Mouse (Mus musculus): ENCODE results near the gene Ndufb7.
A peak's percentile ranks its signal among the peaks of the same experiment; 100 is the strongest.

Gene Ndufb7

DNA sequence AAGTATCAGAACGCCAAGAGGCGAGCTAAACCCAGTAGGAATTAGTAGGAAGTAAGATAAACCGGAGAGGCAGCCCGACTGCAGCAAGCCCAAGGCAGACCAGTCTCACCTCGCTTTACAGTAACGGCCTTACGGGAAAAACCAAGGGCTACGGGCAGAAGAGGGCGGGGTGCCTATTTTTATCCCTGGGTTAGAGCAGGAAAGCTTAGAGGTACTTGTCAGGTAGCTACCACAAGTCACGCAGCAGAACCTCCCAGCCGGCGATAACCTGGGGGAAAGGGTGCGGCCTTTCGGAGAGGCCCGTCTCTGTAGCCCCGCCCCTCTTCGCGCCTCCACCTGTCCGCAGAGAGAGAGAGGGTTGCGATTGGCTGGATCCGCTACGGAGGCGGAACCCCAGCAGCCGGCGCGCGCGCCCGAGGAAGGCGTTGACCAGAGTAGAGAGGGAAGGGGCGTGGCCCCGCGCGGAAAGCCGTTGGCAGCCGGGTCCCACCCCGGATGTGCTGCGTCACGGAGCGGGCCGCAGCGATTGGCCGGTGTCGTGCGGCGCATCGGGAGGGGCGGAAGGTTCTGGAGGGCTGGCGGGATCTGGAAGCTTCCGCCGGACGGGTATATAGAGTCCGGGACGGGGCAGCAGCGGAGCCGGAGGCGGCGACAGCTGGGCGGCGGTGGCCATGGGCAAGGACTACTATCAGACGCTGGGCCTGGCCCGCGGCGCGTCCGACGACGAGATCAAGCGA is 41.4 kb downstream of the Ndufb7 start, which contains the start of the genes Tecr and Dnajb1:
TSS of gene Tecr (minus strand) at position 311 of the 737 bp plus-strand sequence.
TSS of gene Dnajb1 (plus strand) at position 533 of the 737 bp plus-strand sequence.
- peak; percentile 99 for DNase-seq (ENCODE audit: low spot score in 2 of 2)

DNA sequence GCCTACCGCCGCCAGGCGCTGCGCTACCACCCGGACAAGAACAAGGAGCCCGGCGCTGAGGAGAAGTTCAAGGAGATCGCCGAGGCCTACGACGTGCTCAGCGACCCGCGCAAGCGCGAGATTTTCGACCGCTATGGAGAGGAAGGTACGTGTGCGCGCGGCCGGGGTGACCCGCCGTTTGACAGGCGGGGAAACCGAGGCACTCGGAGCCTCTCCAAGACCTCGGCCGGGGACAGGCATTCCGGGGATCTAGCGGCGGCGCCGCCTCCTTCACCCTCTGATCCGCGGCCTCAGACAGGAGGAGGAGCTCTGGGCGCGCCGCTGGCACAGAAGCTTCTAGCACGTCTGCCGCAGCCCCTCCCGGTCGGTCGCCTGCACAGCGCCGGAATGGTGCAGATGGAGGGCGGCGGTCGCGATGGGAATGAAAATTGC is 41.9 kb downstream of the Ndufb7 start:
- DNase-seq (ENCODE audit: low spot score in 2 of 2), result peak; percentile 72 to 73

DNA sequence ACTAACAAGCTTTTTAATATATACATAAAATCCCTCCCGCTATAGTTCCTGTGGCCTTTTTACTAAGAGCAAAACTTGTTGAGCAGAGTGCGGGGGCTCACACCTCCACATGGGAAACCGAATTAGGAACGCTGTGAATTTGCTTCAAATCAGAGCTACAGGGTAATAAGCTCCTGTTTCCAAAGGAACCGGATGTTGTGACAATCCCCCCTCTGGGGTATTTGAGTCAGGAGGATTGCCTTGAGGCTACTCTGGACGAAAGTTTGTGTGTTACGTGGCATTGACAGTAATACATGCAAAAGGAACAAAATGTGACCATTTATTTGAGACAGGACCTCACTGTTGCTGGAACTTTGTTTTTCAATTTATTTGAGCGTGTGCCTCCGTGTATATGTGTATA is 42.6 kb downstream of the Ndufb7 start:
- DNase-seq (ENCODE audit: low spot score in 2 of 2), result no peak

DNA sequence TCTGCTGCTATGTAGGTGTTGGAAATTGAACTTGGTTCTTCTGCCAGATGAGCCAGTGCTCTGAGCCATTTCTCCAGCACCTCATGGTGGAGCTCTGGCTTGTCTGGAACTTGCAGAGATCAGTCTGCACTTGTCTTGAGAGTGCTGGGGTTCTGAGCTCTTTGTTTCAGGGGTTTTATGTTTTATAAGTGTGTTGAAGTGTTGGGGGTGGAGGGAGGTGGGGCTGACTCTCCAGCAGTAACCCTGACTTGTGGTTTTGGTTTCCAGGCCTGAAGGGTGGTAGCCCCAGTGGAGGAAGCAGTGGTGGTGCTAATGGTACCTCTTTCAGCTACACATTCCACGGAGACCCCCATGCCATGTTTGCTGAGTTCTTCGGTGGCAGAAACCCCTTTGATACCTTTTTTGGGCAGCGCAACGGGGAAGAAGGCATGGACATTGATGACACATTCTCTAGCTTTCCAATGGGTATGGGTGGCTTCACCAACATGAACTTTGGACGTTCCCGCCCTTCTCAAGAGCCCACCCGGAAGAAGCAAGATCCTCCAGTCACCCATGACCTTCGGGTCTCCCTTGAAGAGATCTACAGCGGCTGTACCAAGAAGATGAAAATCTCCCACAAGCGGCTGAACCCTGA is 43.2 kb downstream of the Ndufb7 start:
- no peak for DNase-seq (ENCODE audit: low spot score in 2 of 2)

DNA sequence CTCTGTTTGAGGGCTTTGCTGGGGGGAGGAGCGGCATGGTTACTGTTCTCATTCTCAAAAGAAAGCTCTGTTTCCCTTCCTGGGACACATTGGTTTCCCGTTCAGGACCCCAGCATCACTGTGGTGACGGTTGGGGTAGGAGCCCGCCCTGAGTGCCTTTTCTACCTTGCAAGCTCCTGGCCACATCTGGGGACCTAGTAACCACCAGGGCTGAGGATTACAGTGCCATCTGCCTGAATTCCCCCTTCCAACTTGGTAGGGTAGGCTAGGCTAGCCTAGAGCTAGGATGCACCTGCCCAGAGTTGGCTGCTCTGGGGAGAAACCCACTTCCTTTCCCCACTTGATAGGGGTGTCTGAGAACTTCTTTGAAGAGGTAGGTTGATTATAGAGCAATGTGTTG is 45.5 kb downstream of the Ndufb7 start:
- DNase-seq (ENCODE audit: low spot score in 2 of 2), result no peak

DNA sequence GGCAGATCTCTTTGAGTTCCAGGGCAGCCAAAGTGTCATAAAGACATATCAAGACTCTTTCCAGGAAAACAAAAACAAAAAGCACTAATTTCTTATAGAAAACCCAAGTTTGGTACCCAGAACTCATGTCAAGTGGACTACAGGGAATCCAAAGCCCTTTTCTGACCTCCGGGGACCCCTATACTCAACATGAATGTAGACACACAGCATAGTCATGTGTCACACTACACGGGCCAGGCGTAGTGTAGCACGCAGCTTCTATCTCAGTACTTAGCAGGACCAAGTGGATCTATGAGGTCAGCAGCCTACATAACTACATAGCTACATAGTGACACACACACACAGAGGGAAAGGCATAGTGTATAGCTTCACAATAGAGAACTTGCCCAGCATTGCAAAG is 47.2 kb downstream of the Ndufb7 start:
- no peak for DNase-seq (ENCODE audit: low spot score in 2 of 2)

DNA sequence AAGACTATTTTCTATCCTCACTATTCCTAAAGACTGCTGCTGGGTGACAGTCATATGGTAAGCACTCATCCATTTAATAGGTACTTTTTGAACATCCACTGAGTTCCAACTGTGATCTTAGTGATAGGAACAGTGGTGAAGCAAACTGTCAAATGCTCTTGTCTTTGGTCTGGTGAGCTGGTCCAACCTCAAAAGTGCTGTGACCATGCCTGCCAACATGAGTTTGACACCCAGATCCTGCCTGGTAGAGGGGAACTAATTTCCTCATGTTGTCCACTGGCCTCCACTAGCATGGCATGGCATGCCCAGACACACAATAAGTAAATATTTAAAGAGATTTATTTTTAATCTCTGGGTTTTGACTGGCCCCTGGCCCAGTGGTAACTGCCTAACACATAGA is 50.2 kb downstream of the Ndufb7 start:
- DNase-seq (ENCODE audit: low spot score in 2 of 2), result no peak

DNA sequence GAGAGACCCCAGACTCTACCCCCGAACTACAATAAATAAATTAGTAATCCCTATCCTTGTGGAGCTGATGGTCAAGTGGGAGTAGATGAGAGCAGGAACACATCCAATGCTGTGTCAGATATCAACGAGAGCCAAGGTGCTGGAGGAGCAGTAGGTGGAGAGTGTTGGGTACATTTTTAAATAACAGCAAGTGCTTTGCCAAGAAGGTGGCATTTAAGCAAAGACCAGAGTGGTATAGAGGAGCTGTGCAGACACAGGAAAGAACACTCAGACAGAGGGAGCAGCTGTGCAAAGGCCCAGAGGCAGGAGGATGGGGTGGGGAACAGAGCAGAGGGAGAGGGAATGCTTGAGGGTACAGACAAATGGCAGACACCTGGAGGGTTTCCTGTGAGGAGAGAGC is 50.6 kb downstream of the Ndufb7 start:
- no peak for DNase-seq (ENCODE audit: low spot score in 2 of 2)

DNA sequence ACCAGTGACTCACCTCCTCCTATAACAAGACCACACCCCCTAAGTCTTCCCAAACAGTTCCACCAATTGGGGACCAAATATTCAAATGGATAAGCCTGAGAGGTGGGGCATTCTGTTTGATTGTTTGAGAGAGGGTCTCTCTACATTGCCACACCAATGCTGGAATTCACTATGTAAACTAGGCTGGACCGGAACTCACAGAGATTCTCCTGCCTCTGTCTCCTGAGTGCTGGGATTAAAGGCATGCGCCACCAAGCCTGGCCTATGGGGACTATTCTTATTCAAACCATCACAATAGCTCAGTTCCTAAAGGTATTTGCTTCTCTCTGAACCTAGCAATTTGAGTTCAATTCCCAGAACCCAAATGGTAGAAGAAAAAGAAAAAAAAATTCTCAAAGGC is 52.1 kb downstream of the Ndufb7 start:
- no peak for DNase-seq (ENCODE audit: low spot score in 2 of 2)

DNA sequence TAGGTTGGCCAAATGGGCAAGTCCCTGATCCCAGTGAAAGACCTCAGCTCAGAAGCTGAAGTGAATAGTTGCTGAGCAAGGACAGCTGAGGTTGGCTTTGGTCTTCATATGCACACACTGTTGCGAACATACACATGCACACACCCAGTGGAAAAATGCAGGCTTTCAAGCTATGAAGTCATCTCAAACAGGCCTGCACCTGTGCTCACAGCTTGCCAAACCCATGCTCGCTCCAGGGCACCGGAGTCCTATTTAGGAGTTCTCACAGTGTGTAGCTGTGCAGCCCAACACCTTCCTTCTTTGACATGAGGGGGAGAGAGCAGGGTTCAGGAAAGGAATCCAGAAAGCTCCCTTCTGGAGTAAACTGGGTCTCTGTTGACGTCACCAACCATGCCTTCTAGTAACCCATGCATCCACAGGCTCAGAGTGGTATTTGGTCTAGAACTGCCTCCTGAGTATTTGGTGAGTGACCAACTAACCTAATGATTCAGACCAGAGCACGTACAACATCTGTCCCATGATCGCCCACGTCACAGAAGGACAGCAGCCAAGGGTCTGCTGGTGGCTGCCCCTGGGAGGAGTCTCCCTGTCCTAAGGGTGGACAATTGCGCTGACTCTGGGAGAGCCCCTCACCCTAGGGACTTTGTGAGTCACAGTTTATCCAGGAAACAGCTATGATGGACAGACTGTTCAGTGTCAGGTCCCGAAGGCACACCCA is 53.3 kb downstream of the Ndufb7 start:
- no peak for DNase-seq (ENCODE audit: low spot score in 2 of 2)

Data from right cerebral cortex, postnatal 36 days (tissue).